In genomic region chr12:117534087-117534751, GRCm38 (mm10) we compare ENCODE assay signal across 7 mouse cellular contexts. TPM values are rescaled to one million over a fixed set of nuclear protein-coding genes. Genes with fewer than 3 reads are reported as not detected.
DNase-seq lines count a peak whose midpoint lies in the region; ATAC-seq lines count a peak whose summit lies in the region.

No protein-coding gene starts in this region.

- H3K9ac ChIP-seq in intestine, embryonic 16.5 days (ENCODE audit: low read depth, low read length): peak overlapping the region; percentile 73
- H3K9ac ChIP-seq in limb, embryonic 13.5 days: peak overlapping the region; percentile 73
- peak overlapping the region; percentile 52 for H3K9ac ChIP-seq in midbrain, embryonic 12.5 days (replicated peaks)

- peak overlapping the region; percentile 71 for H3K4me3 ChIP-seq in intestine, embryonic 16.5 days (ENCODE audit: low read length)
- H3K4me3 ChIP-seq in limb, embryonic 13.5 days: peak overlapping the region; percentile 69
- peak overlapping the region; percentile 67 for H3K4me3 ChIP-seq in midbrain, embryonic 12.5 days

- no peaks in the 10 kb centered on the region for H3K4me1 ChIP-seq in intestine, embryonic 16.5 days (ENCODE audit: control insufficient read depth, insufficient read depth, low read length)
- H3K4me1 ChIP-seq in limb, embryonic 13.5 days: peaks cover 7% of the 10 kb centered on the region
- peaks cover 12% of the 10 kb centered on the region for H3K4me1 ChIP-seq in midbrain, embryonic 12.5 days

- DNase-seq in heart, adult 11 months: peak; percentile 94
- DNase-seq in spleen, postnatal 14 days (ENCODE audit: low spot score in 2 of 2): peak; percentile 11 to 15

- H3K4me2 ChIP-seq in intestine, embryonic 16.5 days (ENCODE audit: low read depth, low read length): peak overlapping the region; percentile 86
- peak overlapping the region; percentile 96 for H3K4me2 ChIP-seq in limb, embryonic 13.5 days (replicated peaks)
- H3K4me2 ChIP-seq in midbrain, embryonic 12.5 days (replicated peaks): peak overlapping the region; percentile 97

- peaks cover 9% of the 10 kb centered on the region for H3K27me3 ChIP-seq in intestine, embryonic 16.5 days (replicated peaks; ENCODE audit: control insufficient read depth, insufficient read depth, low read length)
- H3K27me3 ChIP-seq in limb, embryonic 13.5 days: peaks cover 55% of the 10 kb centered on the region
- peaks cover 37% of the 10 kb centered on the region for H3K27me3 ChIP-seq in midbrain, embryonic 12.5 days

- no peaks in the 10 kb centered on the region for H3K9me3 ChIP-seq in intestine, embryonic 16.5 days (ENCODE audit: control insufficient read depth, low read length)
- no peaks in the 10 kb centered on the region for H3K9me3 ChIP-seq in limb, embryonic 13.5 days
- no peaks in the 10 kb centered on the region for H3K9me3 ChIP-seq in midbrain, embryonic 12.5 days

- WGBS in intestine, embryonic 16.5 days: under 1% methylated on average over 66 of the region's 66 CpGs
- WGBS in limb, embryonic 13.5 days: under 1% methylated on average over 64 of the region's 66 CpGs
- under 1% methylated on average over 59 of the region's 66 CpGs for WGBS in midbrain, embryonic 12.5 days

- H3K27ac ChIP-seq in intestine, embryonic 16.5 days (ENCODE audit: low read length): peak overlapping the region; percentile 70
- H3K27ac ChIP-seq in limb, embryonic 13.5 days: no peak overlapping the region; the same call in 1 of the 2 replicates
- H3K27ac ChIP-seq in midbrain, embryonic 12.5 days (replicated peaks): no peak overlapping the region; the same call in 1 of the 2 replicates

- ATAC-seq in activated CD4-positive, CD25-positive, alpha-beta regulatory T cell, adult 4 months: peak; percentile 57
- peak; percentile 34 for ATAC-seq in common myeloid progenitor, adult 5-6 weeks (replicated peaks; ENCODE audit: low read depth, poor library complexity, severe bottlenecking)
- ATAC-seq in intestine, embryonic 16.5 days: peak; percentile 90
- ATAC-seq in limb, embryonic 13.5 days (ENCODE audit: low FRiP score, low read depth): peak; percentile 78
- ATAC-seq in midbrain, embryonic 12.5 days (ENCODE audit: low FRiP score, low read depth): peak; percentile 82

- no peaks in the 10 kb centered on the region for H3K36me3 ChIP-seq in intestine, embryonic 16.5 days (ENCODE audit: control insufficient read depth, insufficient read depth, low read length)
- H3K36me3 ChIP-seq in limb, embryonic 13.5 days: no peaks in the 10 kb centered on the region
- H3K36me3 ChIP-seq in midbrain, embryonic 12.5 days: no peaks in the 10 kb centered on the region

RNA-seq across cellular contexts. Expression of gene Rapgef5, which starts 17.9 kb away (rescaled TPM):
- under 1 TPM; 0.42 to 0.67 TPM for polyA plus RNA-seq in activated CD4-positive, CD25-positive, alpha-beta regulatory T cell, adult 4 months (2017; shearing (Covaris generic))
- 3.3 and 4.8 TPM in 2 replicates for total RNA-seq in common myeloid progenitor, adult 5-6 weeks (2017)
- 5.2 and 6.9 TPM in 2 replicates for polyA plus RNA-seq in intestine, embryonic 16.5 days (2015; fragmentation: Nextera tagmentation; extraction: Ambion mirVana)
- polyA plus RNA-seq in limb, embryonic 13.5 days (2015; fragmentation: Nextera tagmentation; extraction: Ambion mirVana): 7.5 and 7.6 TPM in 2 replicates
- polyA plus RNA-seq in midbrain, embryonic 12.5 days (2016; fragmentation: Nextera tagmentation; extraction: Ambion mirVana): 25.9 and 27.0 TPM in 2 replicates

Comparison
In these comparisons a context has a peak if more than half of its experiments do, and no peak if none do; other contexts are left out.
1. ATAC-seq: peak in every context shown above with its lines; median percentile 90 in intestine, embryonic 16.5 days; 82 in midbrain, embryonic 12.5 days; 78 in limb, embryonic 13.5 days; 57 in activated CD4-positive, CD25-positive, alpha-beta regulatory T cell, adult 4 months; 34 in common myeloid progenitor, adult 5-6 weeks.